Mouse (Mus musculus) lung, postnatal 10 days (tissue): ENCODE data around the gene Mta2.
"Not testable (repeated sequence)": the region's sequence is repeated elsewhere in the genome, so short reads cannot be mapped to it uniquely, and the experiment has no call there.

Source experiments
- DNase-seq: peaks from one replicate; pipeline ENCODE4 v3.0.0; 2021

The Mta2 gene

DNA sequence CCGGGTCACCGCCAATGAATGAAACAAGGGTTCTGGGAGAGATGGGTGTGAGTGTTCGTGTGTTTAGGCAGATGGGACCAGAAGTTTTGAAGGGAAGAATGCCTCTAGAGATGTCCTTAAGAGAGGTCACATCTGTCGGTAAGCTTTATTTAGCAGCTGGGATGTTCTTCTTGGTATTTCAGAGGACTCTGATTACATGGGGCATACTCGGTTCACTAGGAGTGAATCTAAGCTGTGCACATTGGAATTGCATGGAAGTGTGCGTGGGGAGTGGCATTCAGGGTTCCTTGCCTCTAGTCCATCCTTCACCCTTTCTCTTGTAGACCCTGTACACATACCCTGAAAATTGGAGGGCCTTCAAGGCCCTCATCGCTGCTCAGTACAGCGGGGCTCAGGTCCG, 26.2 kb downstream of the Mta2 start:
- DNase-seq, result no peak

DNA sequence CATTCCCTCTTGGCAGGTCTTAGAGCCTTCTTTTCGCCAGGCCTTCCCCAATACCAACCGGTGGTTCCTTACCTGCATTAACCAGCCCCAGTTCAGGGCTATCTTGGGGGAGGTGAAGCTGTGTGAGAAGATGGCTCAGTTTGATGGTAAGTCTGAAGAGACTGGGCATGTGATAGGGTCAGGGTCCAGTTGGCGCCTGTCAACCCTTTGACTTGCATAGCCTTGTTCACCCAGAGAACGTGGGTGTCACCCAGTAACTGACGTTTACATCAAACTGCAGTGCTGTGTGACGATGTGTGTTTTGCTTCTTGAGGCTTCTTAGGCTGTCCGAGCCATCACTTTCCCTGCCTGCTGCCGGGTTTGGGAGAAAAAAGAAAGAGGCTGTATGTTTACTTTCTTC, 30.8 kb downstream of the Mta2 start:
- DNase-seq, result not testable (repeated sequence)

DNA sequence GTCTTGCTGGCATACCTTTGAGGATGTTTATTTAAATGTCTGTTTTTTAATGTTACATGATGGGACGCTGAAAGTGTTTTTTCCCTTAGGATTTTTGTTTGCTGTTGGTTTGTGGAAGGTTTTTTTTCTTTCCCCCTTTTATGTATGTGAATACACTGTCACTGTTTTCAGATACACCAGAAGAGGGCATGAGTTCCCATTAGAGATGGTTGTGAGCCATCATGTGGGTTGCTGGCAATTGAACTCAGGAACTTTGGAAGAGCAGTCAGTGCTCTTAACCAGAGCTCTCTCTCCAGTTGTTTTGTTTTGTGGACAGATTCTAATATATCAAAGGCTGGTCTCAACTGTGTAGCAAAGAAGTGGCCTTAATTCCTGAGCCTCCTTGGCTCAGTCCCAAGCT, 33.0 kb downstream of the Mta2 start:
- DNase-seq, result no peak

DNA sequence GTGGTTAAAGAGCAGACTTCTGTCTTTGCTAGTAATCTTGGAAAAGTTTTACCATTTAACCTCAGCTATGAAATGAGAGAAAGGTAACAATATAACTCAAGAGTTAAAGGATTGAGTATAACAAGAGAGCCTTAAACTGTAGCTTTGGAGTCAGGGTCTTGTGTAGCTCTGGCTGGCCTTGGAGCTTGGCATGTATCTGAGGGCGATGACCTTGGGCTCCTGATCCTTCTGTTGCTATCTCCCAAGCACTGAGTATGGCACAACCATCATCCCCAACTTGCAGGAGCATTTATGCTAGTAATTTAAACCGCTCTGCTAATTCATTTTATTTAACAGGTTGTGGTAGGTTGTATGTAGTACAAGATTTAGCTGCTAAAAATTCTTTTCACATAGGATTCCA, 33.8 kb downstream of the Mta2 start:
- no peak for DNase-seq

DNA sequence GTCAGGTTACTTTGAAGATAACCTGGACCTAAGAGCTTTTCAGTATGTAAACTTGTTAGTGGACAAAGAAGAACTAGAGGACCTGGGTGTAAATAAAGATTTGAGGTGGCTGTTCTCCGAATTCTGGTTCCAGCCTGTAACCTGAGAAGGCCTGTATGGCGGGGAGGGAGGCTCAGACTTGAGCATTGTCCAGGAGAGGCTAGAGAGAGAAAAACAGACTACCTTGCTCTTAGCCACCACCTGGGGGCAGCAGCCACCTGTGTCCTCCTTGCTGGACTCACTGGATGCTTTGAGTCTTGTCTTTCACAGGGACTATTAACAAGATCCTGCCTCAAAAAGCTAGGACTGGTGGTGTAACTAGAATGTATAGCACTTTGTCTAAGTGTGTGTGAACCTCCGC, 34.9 kb downstream of the Mta2 start:
- peak; percentile 65 for DNase-seq

DNA sequence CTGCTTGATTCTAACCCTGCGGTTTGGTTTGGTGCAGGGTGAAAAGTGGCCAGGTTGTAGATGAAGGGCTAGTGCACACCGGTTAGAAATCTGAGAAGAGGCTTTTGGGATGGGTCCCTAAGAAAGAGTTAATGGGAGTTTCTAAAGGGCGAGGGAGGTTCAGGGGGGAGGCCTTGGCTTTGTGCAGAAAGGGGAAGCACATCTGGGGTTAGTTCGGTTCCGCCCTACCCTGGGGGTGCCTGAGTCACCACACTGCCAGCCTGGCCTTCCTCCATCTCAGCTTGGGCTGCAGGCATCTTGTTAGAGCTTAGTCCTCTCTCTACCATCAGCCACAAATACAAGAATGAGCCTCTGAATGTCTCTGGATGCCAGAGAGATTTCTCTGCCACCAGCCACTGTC, 39.1 kb downstream of the Mta2 start:
- DNase-seq, result peak; percentile 36

DNA sequence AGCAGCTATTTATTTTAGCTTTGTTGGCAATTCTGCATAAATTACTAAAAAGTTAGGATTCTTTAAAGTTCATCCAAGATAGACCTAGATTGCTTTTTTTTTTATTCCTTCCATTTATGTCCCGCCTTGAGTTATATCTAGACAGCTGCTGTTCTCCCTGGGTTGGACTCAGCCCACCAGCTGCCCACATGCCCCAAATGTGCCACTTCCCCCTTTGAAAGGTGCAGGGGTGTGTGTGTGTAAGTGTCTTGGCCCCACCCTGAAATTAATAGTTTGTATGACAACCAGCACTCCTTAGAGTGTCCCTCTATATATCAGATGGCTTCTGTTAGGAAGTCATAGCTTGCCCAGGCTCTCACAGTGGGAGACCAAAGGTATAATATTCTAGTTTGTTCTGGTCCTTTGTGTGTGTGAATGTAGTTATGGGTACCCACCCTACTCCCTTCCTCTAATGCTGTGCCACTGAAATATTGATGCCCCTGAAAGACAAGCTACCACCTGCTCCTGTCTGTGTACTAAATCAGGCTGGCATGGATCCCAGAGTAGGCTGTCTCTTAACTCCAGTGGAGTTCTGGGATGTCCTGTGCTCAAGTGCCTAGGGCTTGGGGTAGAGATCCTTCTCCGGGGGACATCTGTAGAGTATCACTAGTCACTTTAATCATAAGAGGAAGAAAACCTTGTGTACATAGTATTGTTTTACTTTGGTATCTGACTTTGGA, 39.9 kb downstream of the Mta2 start:
- peak; percentile 49 for DNase-seq

DNA sequence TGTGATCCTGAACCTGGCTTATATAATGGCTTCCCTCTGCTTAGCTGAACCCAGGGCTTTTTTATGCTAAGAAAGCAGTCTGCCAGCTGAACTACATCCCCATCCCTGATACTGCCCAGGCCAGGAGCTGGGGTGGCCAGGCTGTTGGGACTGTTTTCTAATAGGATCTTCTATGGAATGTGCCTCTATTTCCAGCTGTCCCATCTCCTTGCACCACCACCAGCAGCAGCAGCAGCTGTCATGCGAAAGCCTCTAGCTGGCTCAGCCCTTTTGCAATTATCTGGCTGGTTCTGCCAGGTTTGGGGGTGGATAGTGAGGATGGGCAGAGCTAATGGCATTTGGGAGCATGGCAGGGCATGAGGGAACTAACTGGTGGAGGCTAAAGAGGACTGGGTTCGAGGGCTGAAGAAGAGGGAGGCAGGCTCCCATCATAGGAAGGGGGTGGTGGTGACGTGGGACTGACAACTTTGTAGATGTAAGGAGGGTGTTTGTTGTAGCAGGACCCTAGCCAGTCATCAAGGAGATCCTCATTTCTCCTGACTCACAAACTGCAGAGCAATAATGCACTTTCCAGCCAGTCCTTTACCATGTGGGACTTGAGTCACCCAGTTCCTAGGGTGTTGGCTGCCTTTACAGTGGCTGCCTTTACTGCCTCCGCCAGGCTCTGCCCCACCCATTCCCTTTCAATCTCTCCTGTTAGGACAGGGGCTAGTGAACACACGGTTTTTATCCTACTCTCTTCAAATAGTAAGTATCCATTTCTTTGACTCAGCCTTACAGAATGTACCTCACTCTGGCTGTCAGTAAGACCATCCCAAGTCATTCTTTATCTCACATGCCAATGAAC, 40.9 kb downstream of the Mta2 start:
- DNase-seq, result peak; percentile 63

DNA sequence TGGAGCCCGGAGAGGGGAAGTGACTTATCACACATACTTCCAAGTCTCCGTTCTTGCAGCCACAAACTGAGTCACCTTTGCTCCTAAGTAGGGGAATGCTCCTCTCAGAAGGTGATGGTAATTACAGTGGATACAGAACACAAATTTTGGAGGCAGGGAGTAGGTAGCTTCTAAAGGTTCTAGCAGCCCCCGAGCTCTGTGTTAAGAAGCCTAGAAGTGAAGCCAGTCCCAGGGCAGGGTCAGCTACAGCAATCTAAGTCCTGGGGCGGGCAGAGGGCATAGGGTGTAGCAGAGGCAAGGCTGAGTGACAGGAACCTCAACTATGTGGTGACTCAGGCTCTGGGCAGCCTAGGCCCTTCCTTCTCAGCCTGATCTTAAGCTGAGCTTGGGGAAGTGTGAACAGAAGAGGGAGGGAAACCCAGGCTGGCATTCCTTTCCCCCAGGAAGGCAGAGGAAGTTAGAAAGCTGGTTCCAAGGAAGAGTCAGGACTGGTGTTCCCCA, 41.5 kb downstream of the Mta2 start:
- peak; percentile 69 for DNase-seq

DNA sequence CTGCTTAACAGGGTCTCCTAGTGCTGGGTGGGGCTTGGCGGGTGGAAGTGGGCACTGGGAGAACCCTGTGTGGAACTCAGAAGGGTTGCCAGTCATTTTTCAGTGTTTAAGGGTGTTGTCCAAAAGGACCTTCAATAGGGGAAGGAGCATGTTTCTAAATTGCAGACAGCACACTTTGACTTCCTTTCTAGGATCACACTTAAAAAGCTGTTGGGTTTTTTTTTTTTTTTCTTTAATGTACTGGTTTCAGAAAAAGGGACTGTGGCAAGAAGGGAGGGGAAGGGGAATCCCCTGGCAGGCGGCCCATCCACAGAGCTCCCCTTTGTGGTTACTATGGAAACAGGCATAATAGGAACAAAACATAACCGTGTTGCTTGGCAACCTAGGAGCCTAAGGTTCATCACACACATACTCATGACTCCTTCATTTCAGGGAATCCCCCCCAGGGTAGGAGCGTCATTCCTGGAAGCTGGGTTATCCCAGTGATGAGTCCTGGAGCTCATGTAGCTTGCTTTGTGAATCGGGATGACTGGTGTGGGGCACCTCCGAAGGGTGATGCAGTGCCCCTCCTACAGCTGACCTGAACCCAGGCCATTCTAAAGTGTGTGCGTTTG, 42.7 kb downstream of the Mta2 start:
- peak; percentile 92 for DNase-seq

DNA sequence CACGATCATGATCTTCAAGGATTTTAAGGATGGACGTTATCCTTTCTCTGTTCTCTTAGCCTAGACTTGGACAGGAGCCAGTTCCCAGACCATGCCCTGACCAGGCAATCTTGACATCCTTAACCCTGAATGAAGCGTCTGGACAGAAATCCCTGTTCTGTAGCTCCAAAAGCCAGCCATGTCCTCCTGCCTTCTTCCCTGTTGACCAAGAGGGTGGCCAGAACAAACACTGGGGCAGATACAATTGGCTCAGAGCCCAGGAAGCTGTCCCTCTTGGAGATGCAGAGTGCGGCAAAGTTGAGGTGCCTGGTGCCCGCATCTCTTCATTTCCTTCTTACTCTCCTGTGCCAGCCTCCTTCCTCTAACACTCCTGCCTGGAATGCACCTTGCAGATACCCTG, 44.2 kb downstream of the Mta2 start:
- peak; percentile 34 for DNase-seq

DNA sequence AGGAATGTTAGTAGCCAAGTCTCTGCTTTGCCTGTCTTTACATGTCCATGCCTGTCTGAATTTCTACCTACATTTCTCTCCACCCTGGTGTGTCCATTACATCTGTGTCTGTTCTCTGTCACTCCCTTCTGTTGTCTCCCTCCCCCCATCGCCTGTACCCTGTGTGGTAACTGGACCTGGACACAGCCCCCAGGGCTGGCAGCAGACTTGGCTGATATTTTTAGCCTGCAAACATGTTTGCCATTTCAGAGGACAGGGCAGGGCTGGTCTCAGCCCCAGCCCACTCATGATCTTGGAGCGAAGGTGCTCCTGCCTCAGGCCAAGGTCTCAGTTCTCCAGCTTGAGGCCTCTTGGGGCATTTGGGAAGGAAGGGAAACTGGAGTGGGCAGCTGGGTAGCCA, 46.1 kb downstream of the Mta2 start:
- DNase-seq, result peak; percentile 25

DNA sequence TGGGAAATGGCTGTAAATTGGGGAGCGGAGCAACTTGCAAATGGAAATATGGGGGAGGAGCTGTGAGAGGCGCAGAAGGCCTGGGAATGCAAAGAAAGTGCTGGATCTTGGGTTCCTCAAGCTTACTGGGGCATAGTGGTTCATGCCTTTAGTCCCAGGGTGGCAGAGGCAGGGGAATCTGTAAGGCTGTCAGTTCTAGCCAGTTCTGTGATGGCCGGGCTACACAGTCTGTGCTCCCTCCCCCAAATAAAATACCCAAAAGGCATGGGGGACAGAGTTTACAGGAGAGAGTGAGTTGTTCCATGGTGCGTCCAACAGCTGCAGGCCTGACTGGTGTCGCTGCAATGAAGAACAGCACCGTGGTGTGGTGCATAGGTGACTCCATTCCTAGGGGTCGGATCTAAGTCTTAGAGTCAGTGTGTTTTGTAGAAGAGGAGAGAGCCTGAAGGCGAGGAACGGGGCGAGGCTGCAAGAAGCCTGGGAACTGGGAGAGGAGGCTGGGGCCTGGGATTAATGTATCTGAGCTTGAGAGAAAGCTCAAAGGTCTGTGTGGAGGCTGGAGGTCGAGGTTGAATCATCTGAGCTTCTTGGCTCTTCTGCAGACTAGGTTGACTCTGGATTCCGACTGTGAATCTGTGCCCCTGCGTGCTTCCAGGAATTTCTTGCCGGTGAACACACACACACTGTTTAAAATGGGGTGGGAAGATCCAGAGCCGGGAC, 46.8 kb downstream of the Mta2 start:
- no peak for DNase-seq

DNA sequence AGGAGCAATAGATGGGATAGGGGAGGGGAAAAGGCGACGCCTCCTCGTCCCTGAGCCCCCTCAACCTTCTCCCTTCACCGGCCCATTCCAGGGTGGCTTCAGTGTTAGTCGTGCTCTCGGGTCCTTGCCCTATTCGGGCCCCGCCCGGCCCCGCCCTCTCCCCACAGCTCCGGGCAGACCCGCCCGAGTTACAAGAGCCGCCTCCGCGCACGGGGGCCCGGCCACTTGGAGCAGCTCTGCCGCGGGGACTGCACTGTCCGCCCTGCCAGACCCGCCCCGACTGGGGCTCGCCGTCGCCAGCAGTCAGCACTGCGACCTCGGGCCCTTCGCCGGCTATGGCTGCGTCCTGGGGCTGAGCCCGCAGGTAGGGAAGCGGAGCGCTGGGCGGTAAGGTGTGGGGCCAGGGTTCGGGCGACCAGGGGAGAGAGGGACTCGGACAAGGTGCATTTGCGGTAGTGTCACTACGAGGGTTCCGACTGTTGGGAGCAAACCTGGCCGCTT, 47.4 kb downstream of the Mta2 start, which contains the start of gene Ahnak:
TSS of gene Ahnak (plus strand) at position 219 of the 501 bp plus-strand sequence.
- DNase-seq, result peak; percentile 89

DNA sequence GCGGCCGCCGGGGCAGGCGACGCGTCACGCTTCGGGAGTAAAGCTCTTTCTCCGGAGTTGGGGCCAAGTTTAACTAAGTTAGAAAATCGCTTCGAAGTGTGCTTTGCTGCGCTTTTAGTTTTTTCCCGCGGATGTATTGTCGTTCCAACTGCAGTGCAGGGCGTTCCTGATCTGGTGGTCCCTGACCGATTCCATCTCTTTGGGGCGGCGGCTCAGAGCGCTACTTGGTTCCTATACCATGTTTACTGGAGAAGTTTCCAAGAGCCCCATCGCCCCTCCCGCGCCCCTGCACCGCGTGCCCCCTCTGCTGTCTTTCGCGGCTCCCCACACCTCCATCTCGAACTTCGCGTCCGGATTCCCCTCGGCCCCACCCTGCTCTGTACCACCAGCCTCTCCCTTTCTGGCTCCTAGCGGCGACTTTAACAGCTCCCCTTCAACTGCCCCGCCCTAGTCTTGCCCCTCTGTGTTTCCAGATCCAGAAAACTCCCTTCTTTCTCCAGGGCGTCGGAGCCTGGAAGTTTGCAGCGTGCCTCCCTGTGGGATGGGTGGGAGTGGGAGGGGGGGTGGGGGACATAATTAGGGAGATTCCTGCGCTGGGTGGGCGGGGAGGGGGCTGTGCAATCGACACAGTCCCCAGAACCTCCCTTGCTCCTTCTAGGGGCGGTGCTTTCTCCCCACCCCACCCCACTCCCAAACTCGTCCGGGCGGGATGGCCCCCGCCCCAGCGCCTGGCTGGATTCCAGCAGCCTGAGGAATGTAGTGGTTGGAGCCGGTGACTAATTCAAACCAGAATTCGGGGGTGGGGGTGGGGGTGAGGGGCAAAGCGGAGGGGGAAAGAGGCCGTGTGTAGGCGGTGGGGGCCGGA, 48.1 kb downstream of the Mta2 start:
- DNase-seq, result peak; percentile 96

DNA sequence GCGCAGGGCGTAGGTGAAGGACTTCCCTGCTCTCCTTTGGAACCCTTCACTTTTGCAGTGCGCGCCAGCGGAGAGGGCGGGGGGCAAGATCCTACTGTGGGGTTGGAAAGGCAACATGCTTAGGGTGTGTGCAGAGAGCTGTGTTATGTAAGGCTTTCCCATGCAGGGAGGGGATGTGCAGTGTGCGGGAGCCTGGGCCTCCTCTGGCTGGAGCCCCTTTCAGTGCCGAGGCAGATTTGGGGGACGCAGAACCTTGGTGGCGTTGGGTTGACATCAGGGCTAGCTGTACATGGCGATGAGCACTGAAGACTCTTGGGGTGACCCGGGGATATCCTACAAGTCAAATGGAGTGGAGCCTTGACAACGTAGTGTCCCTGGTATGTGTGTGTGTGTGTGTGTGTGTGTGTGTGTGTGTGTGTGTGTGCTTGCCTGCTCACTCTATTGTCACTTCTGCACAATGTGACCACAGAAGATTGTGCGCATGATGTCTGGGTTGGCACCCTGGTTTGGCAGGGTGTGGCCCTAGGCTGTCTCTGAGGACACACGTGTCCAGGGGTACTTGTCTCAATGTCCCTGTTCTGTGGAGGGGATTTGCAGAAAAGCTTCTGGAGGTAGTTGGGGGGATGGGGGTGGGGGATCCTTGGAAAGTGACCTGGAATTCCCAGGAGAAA, 48.9 kb downstream of the Mta2 start:
- DNase-seq, result peak; percentile 54

DNA sequence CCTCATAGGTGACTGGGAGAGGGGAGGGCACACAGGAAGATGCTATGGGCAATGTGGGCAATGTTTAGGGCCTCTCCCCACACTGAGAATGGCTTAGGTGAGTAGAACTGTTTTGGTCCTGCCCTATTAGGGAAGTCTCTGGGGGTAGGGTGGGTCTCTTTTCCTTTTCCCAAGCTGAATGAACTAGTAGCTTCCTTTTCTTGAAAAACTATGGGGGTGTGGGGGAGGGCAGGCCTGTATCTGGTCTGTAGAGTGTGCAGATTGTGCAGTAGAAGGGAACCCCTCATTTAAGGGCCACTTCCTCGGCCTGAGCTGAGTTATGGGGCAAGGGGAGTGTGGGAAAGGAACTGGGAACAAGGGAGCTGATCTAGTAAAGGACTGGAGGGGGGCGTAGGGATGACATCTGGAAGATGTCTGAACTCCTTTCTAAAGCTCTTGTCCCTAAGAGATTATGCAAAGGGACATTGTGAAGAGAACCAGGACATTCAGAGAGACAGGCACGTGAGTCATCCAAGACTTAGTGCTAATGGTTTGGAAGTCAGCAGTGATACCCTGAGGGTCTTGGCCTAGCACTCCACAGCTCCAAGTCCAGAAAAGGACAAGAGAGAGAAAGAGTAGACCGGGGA, 49.7 kb downstream of the Mta2 start:
- DNase-seq, result peak; percentile 19

DNA sequence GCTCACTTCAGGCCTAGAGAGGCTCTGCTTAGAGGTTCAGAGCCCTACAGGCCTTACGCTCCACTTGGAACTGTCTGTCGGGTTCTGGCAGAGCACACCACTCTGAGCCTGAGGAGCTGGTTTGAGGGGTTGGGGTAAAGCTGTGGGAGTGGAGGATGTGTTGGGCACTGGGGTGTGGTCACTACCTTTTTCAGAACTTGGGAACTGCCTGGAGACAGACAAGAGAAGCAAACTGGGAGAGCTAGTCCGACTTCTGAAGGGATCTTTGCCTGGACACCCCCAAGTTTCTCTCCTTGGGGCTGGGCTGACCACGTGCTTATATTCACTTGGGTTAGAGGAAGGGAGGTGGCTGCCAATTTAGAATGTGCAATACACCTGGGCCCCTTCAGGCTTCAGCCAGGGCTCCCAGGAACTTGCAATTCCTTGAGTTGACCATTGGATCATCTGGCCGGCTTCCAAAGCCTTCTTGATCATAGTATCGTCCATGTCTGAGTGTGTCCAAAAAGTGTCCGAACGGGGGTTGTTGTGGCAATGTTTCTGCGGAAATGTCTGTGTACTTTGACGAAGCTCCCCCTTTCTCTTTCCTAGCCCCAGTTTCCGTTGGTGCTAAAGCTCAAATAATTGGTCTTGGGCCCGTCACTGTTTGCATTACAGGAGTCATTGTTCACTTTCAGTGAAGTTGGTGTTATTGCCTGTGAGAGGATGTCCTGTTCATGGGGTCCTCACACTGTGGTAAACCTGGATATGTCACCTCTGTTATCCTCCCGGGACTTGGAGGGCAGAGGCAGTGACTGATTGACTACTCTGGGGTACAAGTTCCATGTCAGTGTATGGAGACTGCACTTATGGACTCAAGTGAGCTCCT, 50.4 kb downstream of the Mta2 start:
- DNase-seq, result peak; percentile 75

DNA sequence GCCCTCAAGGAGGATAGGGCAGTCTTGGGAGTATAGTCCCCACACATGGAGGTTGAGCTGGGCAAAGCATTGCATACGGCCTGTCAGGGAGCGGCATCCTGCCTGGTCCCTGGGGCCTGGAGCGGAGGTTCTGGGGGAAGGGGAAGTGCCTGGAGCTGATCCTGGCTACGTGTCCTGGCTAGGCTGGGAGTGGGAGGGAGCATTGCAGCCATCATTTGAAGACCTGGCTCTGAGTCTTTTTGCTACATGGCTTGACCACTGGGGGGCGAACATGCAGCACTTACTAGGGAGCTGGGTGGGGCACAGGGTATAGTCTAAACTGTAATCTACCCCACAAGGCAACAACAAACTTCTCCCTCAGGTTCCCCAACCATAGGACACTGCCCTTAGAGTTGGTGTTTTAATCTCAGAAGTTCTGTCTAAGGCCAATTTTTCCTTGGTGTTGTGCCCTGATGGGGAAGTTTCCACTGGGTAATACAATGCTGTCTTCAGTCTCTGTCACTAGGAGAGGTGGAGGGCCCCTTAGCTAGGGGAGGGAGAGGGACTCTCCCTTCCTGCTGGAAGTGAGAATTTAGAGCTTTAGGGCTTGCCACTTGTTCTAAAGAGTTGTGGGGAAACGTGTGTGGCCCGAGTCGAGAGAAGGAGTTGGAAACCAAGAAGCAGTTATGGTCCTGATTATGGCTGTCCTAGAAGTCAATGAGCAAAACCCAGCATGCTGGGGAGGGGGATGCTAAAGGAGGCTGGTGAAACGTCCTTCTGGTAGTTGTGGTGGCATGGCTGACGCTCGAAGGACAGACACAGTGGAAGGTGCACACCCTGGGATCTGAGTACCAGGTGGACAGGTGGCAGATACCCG, 51.3 kb downstream of the Mta2 start:
- DNase-seq, result peak; percentile 96
